Mouse (Mus musculus) megakaryocyte, embryonic 14.5 days (primary cell): ENCODE measurements around the gene Nhej1. TPM values are rescaled to one million over a fixed set of nuclear protein-coding genes. Genes with fewer than 3 reads are reported as not detected.

Experiments used
- H3K27me3 ChIP-seq: replicated peaks from 2 replicates; pipeline ENCODE3; 2012; ENCODE audit warnings: inconsistent platforms
- H3K36me3 ChIP-seq: replicated peaks from 2 replicates; pipeline ENCODE3; 2012; ENCODE audit warnings: low read length, inconsistent platforms, mixed read lengths
- H3K4me1 ChIP-seq: 2 replicates; pipeline ENCODE4 v1.6.1; 2012; ENCODE audit warnings: inconsistent platforms
- H3K4me3 ChIP-seq: replicated peaks from 2 replicates; pipeline ENCODE3; 2012; ENCODE audit warnings: moderate library complexity, mild to moderate bottlenecking, inconsistent platforms
- H3K9me3 ChIP-seq: 2 replicates; pipeline ENCODE4 v1.6.1; 2012; ENCODE audit warnings: inconsistent platforms
- FLI1 ChIP-seq: IDR thresholded peaks from 2 replicates; pipeline ENCODE4 v1.6.1; 2012; ENCODE audit warnings: low read length, inconsistent platforms, mixed read lengths
- GATA1 ChIP-seq: IDR thresholded peaks from 3 replicates; pipeline ENCODE4 v1.6.1; 2012; ENCODE audit warnings: mixed read lengths, low read length, inconsistent platforms, borderline replicate concordance
- polyA plus RNA-seq: library from polyadenylated mRNA; stranded (reverse); fragments of >175 nt; gene quantifications from 2 replicates; pipeline ENCODE4 v1.2.3, GENCODE M21; 2012; ENCODE audit warnings: low replicate concordance; ENCODE audit not compliant: insufficient read depth

The Nhej1 gene
- polyA plus RNA-seq, 1 experiment: 0.66 TPM

DNA sequence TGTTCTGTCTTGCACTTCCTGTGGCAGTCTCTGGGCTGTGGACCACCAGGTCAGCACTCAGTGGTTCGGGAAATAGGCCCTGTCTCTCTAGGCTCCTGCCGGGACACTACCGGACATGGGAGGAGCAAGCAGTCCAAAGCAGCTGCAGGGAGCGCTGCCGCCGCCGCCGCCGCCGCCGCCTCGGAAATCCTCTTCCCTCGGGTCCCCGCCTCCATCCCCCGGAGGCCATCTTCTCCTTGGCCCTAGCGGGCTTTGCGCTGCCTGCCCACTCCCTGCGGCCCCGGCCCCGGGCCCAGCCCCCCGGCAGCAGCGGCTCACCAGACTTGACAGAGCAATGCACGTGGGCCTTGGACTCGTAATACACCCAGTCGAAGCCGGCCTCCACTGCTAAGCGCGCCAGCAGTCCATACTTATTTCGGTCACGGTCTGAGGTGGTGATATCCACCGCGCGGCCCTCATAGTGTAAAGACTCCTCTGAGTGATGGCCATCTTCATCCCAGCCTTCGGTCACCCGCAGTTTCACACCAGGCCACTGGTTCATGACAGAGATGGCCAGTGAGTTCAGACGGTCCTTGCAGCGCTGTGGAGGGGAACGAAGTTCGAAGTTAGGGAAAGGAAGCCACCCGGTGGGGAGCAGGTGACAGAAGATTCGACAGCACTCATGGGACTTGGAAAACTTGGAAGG, 176.9 kb downstream of the Nhej1 start:
- H3K4me3 ChIP-seq: peak overlapping the region; percentile 83

DNA sequence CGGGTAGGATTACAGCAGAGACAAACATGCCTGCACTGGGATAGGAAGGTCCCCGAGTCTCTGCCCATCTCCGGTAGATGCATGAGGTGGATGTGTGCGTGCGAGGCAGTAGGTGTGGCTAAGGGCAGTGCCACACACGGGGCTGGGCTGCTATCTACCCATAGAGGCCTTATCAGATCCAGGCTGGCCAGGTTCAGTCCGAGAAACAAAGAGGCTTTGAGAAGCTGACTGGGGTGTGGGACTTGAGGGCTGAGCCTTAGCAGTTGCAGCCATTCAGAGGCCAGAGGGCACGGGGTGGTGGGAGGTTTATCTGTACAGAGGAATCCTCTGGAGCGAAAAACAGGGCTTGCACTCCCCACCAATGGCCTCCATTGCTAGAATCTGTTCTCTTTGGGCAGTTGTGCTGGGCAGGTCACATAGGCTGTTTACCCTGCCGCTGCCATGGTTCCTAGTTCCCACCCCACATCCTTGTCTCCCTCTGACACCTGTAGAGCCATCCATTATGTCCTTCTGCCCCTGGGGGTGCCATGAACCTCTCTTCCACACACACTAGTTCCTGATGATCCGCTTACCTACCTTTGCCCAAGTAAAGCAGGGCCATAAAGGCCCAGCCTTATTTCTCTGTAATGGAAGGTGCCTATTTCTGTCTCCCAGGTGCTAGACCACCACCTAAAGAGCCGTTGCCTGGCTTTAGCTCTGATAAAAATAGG, 183.2 kb downstream of the Nhej1 start:
- Histone ChIP-seq H3K4me3 (no peak overlapping the region), H3K27me3 (peaks cover 55% of the 10 kb centered on the region), H3K36me3 (no peaks in the 10 kb centered on the region), H3K4me1 (no peaks in the 10 kb centered on the region), H3K9me3 (no peaks in the 10 kb centered on the region)
- TF ChIP-seq FLI1 (no peak), GATA1 (no peak)

More for the DNA sequence above, 176.9 kb downstream of the Nhej1 start:
- Histone ChIP-seq H3K36me3 (no peaks in the 10 kb centered on the region), H3K4me1 (peaks cover 35% of the 10 kb centered on the region), H3K27me3 (peaks cover 91% of the 10 kb centered on the region), H3K9me3 (no peaks in the 10 kb centered on the region)
- TF ChIP-seq GATA1 (no peak), FLI1 (no peak)

DNA sequence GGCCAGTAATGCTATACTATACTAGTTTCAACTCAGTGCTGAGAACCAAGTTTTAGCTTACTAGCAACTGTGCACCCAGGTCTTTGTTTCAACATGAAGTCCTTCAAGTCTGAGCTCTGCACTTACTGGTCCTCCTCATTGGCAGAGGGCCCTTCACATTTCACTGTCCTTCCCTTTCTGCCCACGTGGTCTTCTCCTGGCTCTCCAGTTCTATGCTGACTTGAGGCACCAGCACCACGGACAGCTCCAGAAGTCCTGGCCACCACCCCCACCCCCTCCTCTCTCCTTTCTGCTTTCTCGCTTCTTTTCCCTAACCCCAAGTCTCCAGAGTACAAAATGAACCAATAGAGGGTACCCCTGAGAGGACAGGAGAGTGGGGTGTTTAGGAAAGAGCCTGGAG, 185.2 kb downstream of the Nhej1 start:
- Histone ChIP-seq H3K27me3 (peaks cover 50% of the 10 kb centered on the region), H3K9me3 (no peaks in the 10 kb centered on the region)
- TF ChIP-seq GATA1: no peak
- TF ChIP-seq FLI1: no peak

DNA sequence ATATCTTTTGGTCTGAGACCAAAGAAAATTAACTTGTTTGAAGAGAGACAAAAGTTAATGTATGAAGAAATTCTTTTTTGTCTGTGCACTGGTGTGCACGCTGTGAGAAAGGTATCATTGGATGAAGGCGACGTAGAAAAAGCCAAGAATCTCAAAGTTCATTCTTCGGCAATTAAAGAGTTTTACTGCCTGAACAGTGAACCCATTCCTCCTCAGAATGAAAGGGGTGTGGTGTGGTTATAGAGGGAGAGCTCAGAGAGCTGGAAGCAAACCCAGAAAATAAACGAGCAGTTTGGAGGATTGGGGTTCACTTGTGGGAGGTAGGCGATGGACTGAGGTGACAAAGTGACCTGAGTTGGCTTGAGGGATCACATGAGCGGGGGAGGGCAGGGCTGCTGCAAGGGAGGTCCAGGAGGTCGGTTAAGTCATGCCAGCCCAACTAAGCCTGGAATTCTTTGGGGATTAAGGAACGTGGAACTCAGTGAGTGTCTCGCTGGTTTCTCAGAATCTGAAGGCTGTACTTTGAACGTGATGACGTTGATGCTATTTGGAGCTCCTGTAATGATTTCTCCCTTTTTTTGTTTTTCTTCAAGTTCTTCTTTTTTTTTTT, 188.7 kb downstream of the Nhej1 start:
- TF ChIP-seq FLI1 (no peak), GATA1 (no peak)
- H3K36me3 ChIP-seq: no peaks in the 10 kb centered on the region
- H3K4me1 ChIP-seq: no peaks in the 10 kb centered on the region
- no peaks in the 10 kb centered on the region for H3K9me3 ChIP-seq
- H3K27me3 ChIP-seq: peaks cover 46% of the 10 kb centered on the region
- H3K4me3 ChIP-seq: no peak overlapping the region

More for the DNA sequence above, 185.2 kb downstream of the Nhej1 start:
- Histone ChIP-seq H3K36me3 (no peaks in the 10 kb centered on the region), H3K4me1 (no peaks in the 10 kb centered on the region), H3K4me3 (no peak overlapping the region)

DNA sequence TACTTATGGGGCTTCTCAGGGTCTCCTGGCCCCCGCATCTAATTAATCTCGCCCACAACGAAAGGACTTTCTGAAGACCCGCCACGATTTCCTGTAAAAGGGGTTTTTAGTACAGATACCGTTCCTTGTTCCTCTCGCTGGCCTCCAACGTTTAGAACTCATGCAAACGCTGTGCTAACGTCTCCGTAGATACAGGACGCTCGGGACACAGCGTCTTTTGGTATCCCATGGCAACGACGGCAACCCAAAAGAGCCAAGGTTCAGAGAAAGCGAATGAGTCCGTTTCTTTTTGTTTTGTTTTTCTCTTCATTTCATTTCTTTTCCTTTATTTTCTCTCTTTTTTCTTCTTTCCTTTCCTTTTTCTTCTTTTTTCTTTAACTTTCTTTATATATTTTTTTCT, 189.6 kb downstream of the Nhej1 start, which contains the start of gene Cfap65:
Gene Cfap65, minus strand, starts transcription at position 198 of the 400 bp plus-strand sequence.
- TF ChIP-seq GATA1: no peak
- no peak for TF ChIP-seq FLI1
- no peaks in the 10 kb centered on the region for H3K36me3 ChIP-seq
- H3K9me3 ChIP-seq: no peaks in the 10 kb centered on the region
- H3K4me3 ChIP-seq: no peak within 1 kb of the TSS
- H3K27me3 ChIP-seq: peaks cover 46% of the 10 kb centered on the region
- no peaks in the 10 kb centered on the region for H3K4me1 ChIP-seq

DNA sequence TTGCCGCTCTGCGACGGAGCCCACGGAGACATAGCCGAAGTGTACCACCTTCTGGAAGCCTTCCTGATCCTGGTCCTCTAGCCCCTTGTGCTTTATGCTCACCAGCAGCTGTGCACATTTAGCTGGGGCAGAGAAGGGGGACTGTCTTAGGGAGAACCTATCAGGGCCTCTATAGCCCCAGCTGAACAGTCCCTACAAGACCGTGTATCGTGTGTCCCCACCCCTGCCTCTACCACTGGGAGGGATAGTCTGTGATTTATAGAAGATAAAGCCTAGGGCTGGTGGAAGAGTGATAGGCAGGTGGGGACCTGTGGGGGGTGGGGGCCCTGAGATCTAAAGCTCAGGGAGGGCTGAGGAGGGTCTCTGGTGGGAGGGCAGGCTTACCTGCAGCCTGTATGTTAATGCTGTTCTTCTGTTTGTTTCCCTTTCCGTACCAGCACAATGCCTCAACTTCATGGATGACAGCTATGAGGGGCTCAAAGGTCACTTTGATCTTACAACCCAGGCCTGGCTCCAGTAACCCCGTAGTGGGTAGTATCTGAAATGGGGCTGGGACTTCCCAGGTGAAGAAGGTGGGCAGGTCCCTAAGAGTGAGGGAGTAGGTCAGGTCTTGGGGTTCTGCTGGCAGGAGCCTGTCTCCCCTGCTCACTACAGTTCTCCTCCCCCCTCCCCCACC, 197.2 kb downstream of the Nhej1 start:
- TF ChIP-seq FLI1: no peak
- TF ChIP-seq GATA1: no peak
- Histone ChIP-seq H3K27me3 (peaks cover 59% of the 10 kb centered on the region), H3K36me3 (no peaks in the 10 kb centered on the region), H3K9me3 (no peaks in the 10 kb centered on the region), H3K4me1 (no peaks in the 10 kb centered on the region), H3K4me3 (no peak overlapping the region)

DNA sequence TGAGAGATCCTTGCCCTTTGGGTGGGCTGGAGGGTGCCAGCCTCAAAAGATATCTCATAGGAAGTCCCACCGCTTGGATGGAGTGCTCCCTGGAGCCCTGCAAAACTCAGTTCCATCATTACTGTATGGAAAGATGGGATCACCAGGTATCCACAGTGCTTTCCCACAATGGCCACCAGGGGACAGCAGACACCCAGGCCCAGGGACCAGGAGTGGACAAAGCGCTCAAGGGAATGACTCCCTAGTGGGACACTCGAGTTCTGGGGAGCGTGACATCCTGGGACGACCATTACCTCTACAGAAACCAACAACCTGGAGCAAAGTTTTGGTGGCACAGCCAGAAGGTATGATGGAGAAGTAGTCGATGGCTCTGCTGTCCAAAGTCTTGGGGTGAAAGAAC, 198.3 kb downstream of the Nhej1 start:
- H3K27me3 ChIP-seq: peaks cover 63% of the 10 kb centered on the region

DNA sequence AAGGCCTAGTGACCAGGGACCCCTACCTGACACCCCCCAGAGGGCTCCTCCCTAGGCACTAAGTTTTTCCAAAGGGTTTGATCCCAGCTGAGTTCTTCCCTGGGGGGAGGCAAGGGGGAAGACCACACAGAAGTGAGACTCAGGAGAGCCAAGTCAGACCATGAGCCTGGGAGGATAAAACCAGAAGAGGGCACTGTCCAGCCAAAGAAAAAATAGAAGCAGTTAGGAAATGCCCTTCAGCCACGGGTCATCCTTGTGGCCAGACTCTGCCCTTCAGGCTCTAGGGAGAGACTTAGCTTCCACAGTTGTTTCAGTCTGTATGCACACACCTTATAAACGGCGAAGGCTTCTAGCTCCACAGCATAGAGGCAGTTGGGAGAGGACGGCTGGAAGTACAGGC, 200.5 kb downstream of the Nhej1 start:
- no peak for TF ChIP-seq FLI1
- no peak for TF ChIP-seq GATA1
- no peak overlapping the region for H3K4me3 ChIP-seq
- no peaks in the 10 kb centered on the region for H3K36me3 ChIP-seq
- H3K9me3 ChIP-seq: no peaks in the 10 kb centered on the region
- H3K4me1 ChIP-seq: no peaks in the 10 kb centered on the region
- peaks cover 67% of the 10 kb centered on the region for H3K27me3 ChIP-seq

More for the DNA sequence above, 198.3 kb downstream of the Nhej1 start:
- no peaks in the 10 kb centered on the region for H3K4me1 ChIP-seq
- TF ChIP-seq FLI1: no peak
- no peak for TF ChIP-seq GATA1
- no peaks in the 10 kb centered on the region for H3K36me3 ChIP-seq
- no peak overlapping the region for H3K4me3 ChIP-seq
- no peaks in the 10 kb centered on the region for H3K9me3 ChIP-seq

Other genes starting within 250 kb of the Nhej1 start
- gene Fev, start 239.8 kb downstream of the Nhej1 start, polyA plus RNA-seq: not detected in 2 replicates
- not detected in 2 replicates for gene Cryba2, start 232.1 kb downstream of the Nhej1 start, polyA plus RNA-seq
- 0.02 TPM in 1 of 2 replicates, not detected in the other for gene Cfap65, start 189.6 kb downstream of the Nhej1 start, polyA plus RNA-seq
- 0.10 TPM in 1 of 2 replicates, not detected in the other for gene Ihh, start 173.5 kb downstream of the Nhej1 start, polyA plus RNA-seq
- not detected in 2 replicates for gene Slc23a3, start 8.7 kb upstream of the Nhej1 start, polyA plus RNA-seq
- 34.3 and 35.1 TPM in 2 replicates for gene Cnppd1, start 17.5 kb upstream of the Nhej1 start, polyA plus RNA-seq
- 42.4 and 48.9 TPM in 2 replicates for gene Retreg2, start 17.6 kb upstream of the Nhej1 start, polyA plus RNA-seq
- gene Zfand2b, start 43.4 kb upstream of the Nhej1 start, polyA plus RNA-seq: 20.4 and 28.1 TPM in 2 replicates
- 6.4 and 12.6 TPM in 2 replicates for gene Abcb6, start 55.2 kb upstream of the Nhej1 start, polyA plus RNA-seq
- gene Ankzf1, start 67.0 kb upstream of the Nhej1 start, polyA plus RNA-seq: 0.68 and 8.0 TPM in 2 replicates
- gene Atg9a, start 67.0 kb upstream of the Nhej1 start, polyA plus RNA-seq: 58.1 and 99.4 TPM in 2 replicates
- gene Glb1l, start 85.6 kb upstream of the Nhej1 start, polyA plus RNA-seq: 0.47 and 1.1 TPM in 2 replicates
- 195 and 221 TPM in 2 replicates for gene Stk16, start 85.6 kb upstream of the Nhej1 start, polyA plus RNA-seq
- gene Tuba4a, start 94.7 kb upstream of the Nhej1 start, polyA plus RNA-seq: 283 and 585 TPM in 2 replicates
- gene A630095N17Rik, start 106.9 kb upstream of the Nhej1 start, polyA plus RNA-seq: not detected in 2 replicates
- gene Dnajb2, start 111.2 kb upstream of the Nhej1 start, polyA plus RNA-seq: 97.0 and 100 TPM in 2 replicates
- 12.4 and 22.6 TPM in 2 replicates for gene Ptprn, start 139.3 kb upstream of the Nhej1 start, polyA plus RNA-seq
- gene Resp18, start 153.2 kb upstream of the Nhej1 start, polyA plus RNA-seq: 0.26 TPM in 1 of 2 replicates, not detected in the other
- gene Dnpep, start 192.8 kb upstream of the Nhej1 start, polyA plus RNA-seq: 165 and 178 TPM in 2 replicates
- gene Des, start 235.1 kb upstream of the Nhej1 start, polyA plus RNA-seq: 0.11 TPM in 1 of 2 replicates, not detected in the other